Mouse (Mus musculus) layer of hippocampus, adult 9-10 months (tissue): ENCODE data around the gene Ccr6.
"Not testable (repeated sequence)": the region's sequence is repeated elsewhere in the genome, so short reads cannot be mapped to it uniquely, and the experiment has no call there.

Experiments used
- DNase-seq: peaks from one replicate; pipeline ENCODE4 v3.0.0; 2022; ENCODE audit warnings: low spot score

The Ccr6 gene

GRCm38 (mm10) chr17:8235743-8236142, at the start of gene Ccr6:
TSS of gene Ccr6 (plus strand) at chr17:8236043.
- DNase-seq, result no peak

GRCm38 (mm10) chr17:8193678-8194077, 42.2 kb upstream of the Ccr6 start:
- no peak for DNase-seq

GRCm38 (mm10) chr17:8195685-8196376, 40.0 kb upstream of the Ccr6 start:
- no peak for DNase-seq

- DNase-seq, result no peak
Observed at GRCm38 (mm10) chr17:8197652-8198051, 38.2 kb upstream of the Ccr6 start.

GRCm38 (mm10) chr17:8199067-8199935, 36.5 kb upstream of the Ccr6 start:
- DNase-seq, result no peak

- no peak for DNase-seq
Observed at GRCm38 (mm10) chr17:8199936-8200330, 35.9 kb upstream of the Ccr6 start.

DNA sequence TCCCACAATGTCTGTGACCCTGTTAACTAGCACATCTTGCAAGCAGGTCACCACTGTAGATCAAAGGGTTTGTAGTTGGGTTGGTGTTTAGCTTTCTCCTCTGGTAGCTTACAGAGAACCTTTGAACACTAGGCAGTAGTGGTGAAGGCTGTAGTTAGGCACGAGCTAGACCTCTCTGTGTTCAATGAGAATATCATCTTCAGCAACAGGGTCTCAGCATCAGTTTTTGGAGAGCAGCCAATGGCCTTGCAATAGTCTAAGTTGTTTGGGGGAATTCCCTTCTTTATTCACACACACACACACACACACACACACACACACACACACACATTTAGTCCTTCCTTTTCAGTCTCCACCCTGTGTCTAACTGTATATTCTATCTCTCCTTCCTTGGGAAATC, 32.4 kb upstream of the Ccr6 start:
- no peak for DNase-seq

DNA sequence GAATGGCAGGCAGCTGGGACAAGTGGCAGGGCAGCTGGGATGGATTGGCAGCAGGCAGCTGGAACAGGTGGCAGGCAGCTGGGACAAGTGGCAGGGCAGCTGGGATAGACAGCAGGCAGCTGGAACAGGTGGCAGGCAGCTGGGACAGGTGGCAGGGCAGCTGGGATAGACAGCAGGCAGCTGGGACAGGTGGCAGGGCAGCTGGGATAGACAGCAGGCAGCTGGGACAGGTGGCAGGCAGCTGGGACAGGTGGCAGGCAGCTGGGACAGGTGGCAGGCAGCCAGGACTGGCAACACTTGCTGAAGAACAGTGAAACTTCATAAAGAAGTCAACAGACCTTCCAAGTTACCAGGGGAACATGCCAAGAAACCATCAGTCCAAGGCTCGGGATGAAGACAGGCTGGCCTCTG, 30.6 kb upstream of the Ccr6 start:
- not testable (repeated sequence) for DNase-seq

DNA sequence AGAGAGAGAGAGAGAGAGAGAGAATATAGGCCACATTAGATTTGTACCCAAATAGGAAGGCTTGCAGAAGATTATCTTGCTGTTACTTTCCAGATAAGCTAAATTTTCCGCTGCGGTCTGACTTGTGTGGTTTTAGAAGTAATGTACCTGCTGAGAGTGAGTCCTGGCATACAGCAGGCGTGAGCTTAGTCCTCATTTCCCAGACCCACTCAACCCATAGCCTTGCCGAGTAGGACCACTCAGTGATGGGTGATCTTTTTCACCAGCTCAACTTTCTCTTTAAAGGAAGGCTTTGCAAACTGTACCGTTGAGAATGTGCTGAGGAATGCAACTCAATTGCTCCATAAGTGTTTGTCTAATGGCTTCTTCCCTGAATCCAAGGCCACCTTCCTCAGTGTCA, 29.2 kb upstream of the Ccr6 start:
- no peak for DNase-seq

DNA sequence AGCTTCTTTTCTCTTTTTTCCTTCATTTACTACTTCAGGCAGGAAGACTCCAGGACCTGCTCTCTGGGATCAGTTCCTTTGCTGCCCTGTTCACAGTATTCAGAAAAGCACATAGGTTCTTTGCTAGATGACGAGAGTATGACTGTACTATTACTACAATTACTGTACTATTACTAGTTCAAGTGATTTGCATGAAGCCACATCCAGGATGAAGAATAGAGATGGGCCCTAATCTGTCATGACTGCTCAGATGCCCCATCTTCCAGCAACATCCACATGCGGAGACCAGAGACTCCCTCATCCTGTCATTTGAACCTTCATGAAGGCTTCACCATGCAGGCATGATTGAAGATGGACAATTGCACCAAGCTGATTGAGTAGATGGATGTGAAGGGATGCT, 26.1 kb upstream of the Ccr6 start:
- DNase-seq, result no peak

DNA sequence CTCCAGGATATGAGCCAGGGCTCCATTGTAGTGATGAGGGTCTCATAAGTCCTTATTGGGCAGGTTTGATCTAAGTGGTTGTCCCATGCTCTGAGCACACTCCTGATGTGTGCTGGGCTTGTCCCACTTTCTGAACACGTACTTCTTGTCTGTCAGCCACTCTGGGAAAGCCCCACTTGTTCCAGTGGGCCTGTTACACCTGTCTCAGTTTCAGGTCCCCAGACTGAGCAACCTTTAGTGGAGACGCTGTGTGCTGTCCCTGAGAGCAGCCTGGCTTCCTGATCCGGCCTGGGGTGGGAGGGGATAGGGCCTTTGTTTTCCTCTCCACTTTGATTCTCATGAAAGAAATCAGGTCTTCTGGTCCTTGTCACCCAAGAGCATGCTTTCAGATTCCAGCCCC, 25.7 kb upstream of the Ccr6 start:
- DNase-seq, result no peak

DNA sequence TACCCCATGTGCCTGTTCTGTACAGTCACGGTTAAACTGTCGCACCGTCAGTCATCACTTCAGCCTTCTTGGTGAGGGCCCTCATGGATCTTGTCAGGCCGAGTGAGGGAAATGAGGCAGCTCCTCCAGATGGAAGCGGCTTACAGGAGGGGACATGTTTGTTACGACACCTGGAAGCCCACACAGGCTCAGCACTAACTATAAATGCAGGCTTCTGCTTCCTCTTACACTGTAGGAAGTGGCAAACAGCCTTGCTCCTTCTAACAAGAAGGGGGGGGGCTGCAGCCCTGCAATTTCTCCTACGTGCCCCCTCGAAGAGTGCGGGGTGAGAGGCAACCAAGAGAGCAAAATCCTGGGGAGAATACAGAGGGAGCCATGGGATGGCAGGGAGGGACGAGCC, 25.2 kb upstream of the Ccr6 start:
- no peak for DNase-seq

GRCm38 (mm10) chr17:8211399-8211798, 24.4 kb upstream of the Ccr6 start:
- no peak for DNase-seq

- no peak for DNase-seq
Observed at GRCm38 (mm10) chr17:8214369-8214768, 21.5 kb upstream of the Ccr6 start.

GRCm38 (mm10) chr17:8215016-8215745, 20.7 kb upstream of the Ccr6 start:
- no peak for DNase-seq

GRCm38 (mm10) chr17:8223225-8223624, 12.6 kb upstream of the Ccr6 start:
- no peak for DNase-seq

DNA sequence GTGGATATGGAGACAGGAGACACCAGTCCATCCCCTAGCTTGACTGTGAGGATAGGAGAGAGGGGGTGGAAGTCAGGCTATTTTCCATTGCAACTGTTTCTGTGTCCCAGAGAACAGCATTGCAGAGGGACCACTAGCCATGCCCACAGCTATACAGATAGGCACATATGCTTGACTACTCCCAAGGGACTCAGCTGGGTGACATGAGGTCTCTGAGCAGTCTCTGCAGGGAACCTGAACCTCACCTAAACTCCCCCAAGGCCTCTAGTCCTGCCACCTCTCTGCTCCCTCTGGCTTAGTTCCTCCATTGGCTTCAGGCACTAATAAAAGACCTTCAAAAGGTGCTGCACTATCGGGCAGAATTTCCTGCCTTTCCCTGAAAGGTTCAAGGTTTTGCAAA, 11.8 kb upstream of the Ccr6 start:
- no peak for DNase-seq

- DNase-seq, result no peak
Observed at GRCm38 (mm10) chr17:8225166-8225565, 10.7 kb upstream of the Ccr6 start.

DNA sequence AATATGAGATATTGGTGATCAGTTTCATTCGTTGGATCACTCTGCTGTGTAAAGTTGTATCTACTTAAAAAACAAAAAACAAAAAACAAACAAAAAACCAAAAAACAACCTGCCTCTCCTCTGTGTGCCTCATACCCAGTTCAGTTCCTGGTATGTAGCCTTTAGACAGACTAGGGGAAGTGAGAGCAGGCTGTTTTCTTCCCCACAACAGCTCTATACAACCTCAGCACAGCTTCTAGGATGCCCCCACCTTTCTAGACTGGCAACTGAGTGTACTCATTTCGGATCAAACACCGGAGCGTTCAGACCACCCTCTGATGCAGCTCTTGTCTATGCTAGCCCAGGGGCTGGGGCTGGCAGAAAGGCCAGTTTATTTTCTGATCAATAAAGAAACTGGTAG, 10.1 kb upstream of the Ccr6 start:
- DNase-seq, result no peak

GRCm38 (mm10) chr17:8228622-8229021, 7.2 kb upstream of the Ccr6 start:
- no peak for DNase-seq

DNA sequence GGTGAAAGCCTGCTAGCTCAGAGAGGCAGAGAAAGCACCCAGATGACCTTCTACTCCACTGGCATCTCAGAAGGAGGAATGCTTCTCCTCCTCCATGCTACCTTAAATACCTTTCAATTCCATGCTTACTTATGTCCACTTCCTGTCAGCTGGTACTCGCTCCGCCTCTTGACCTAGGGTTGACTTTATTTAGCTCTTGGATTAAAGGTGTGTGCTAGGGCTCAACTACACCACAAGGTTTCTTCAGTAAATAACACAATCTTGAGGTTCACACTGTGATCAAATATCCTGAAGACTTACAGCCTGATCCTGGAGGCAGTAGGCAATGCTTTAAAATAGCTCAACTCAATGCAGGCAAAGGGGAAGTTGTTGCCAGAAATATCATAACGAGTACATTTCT, 6.2 kb upstream of the Ccr6 start:
- no peak for DNase-seq

- DNase-seq, result no peak
Observed at GRCm38 (mm10) chr17:8232089-8232488, 3.8 kb upstream of the Ccr6 start.
